Mouse (Mus musculus): ENCODE data around the gene Ly6g5c. TPM values are rescaled to one million over a fixed set of nuclear protein-coding genes. Genes with fewer than 3 reads are reported as not detected.

The Ly6g5c gene
- polyA plus RNA-seq, 1 experiment from 2014 or later, result not detected

- ATAC-seq (ENCODE audit: low FRiP score, low read depth), result no peak
- no peaks in the 10 kb centered on the region for H3K9me3 ChIP-seq
- no peaks in the 10 kb centered on the region for H3K4me1 ChIP-seq
- WGBS, result 76% methylated on average over 3 of the region's 3 CpGs
- H3K4me3 ChIP-seq, result no peak overlapping the region
- no peaks in the 10 kb centered on the region for H3K27me3 ChIP-seq (replicated peaks)
- H3K9ac ChIP-seq, result no peak overlapping the region
- no peak overlapping the region for H3K27ac ChIP-seq
- no peaks in the 10 kb centered on the region for H3K36me3 ChIP-seq
- H3K4me2 ChIP-seq (replicated peaks), result no peak overlapping the region
These were observed 24.1 kb upstream of the Ly6g5c start for GRCm38 (mm10) chr17:35083929-35084497.

DNA sequence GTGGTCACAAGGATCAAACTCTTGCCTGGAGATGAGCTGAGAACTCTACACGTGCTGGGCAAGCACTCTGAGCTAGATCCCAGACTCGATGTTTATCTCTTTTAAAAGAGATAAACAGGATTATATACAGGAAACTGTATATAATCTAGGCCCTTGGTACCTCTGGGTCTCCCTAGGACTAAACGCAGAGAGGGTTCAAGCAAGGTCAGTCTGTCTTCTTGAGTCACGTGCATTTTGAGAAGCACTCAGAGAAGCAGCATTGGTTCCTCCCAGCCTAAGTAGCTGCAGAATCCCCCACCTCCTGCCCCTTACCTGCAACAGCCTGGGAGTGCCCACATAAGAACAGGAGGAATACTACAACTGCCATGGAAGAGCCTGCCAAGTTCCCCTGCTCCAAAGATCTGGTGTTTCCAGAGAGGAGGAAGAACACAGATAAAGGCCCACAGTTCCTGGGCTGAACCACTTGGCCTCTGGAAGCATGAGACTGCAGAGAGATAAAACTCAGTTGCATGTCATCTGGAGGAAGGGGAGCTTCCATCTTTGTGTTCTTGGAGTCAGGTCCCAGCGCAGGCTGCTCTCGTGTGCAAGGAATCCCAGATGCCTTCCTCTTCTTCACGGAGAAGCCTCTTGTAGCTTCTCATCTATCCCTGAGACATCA is 22.7 kb upstream of the Ly6g5c start, which contains the start of gene Ly6g6f:
Gene Ly6g6f, minus strand, starts transcription at position 403 of the 658 bp plus-strand sequence.
- H3K9ac ChIP-seq, result no peak within 1 kb of the TSS
- no peaks in the 10 kb centered on the region for H3K9me3 ChIP-seq
- no peaks in the 10 kb centered on the region for H3K36me3 ChIP-seq
- no peak within 1 kb of the TSS for H3K4me2 ChIP-seq (replicated peaks)
- WGBS, result 81% methylated on average over 7 of the region's 7 CpGs
- peaks cover 8% of the 10 kb centered on the region for H3K4me1 ChIP-seq
- H3K27me3 ChIP-seq (replicated peaks), result no peaks in the 10 kb centered on the region
- no peak within 1 kb of the TSS for H3K4me3 ChIP-seq
- no peak for ATAC-seq (ENCODE audit: low FRiP score, low read depth)
- no peak within 1 kb of the TSS for H3K27ac ChIP-seq

DNA sequence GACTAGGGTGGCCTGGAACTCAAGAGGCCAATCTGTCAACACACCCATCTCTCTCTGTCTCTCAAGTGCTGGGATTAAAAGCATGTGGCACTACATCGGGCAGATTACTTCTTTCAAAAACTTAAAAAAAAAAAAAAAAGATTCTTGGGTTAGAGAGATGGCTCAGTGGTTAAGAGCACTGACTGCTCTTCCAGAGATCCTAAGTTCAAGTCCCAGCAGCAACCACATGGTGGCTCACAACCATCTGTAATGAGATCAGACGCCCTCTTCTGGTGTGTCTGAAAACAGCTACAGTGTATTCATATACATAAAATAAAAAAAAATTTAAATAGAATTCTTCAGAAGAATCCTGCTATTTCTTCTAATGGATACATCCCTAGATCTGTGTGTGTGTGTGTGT is 19.9 kb upstream of the Ly6g5c start:
- H3K27me3 ChIP-seq (replicated peaks), result no peaks in the 10 kb centered on the region
- WGBS, result 55% methylated on average over 2 of the region's 2 CpGs

GRCm38 (mm10) chr17:35088825-35089644 is 19.0 kb upstream of the Ly6g5c start, which contains the start of gene Abhd16a:
Gene Abhd16a, plus strand, starts transcription at chr17:35089263.
- 3% methylated on average over 67 of the region's 67 CpGs for WGBS
- Histone ChIP-seq H3K27me3 (replicated peaks) (no peaks in the 10 kb centered on the region), H3K4me3 (peak within 1 kb of the TSS; percentile 61), H3K4me2 (replicated peaks) (peak within 1 kb of the TSS; percentile 66), H3K9me3 (no peaks in the 10 kb centered on the region), H3K4me1 (peaks cover 14% of the 10 kb centered on the region), H3K27ac (peak within 1 kb of the TSS; percentile 87), H3K36me3 (peaks cover 27% of the 10 kb centered on the region), H3K9ac (peak within 1 kb of the TSS; percentile 88)
- ATAC-seq (ENCODE audit: low FRiP score, low read depth), result peak; percentile 98

More for the DNA sequence above, 19.9 kb upstream of the Ly6g5c start:
- Histone ChIP-seq H3K9me3 (no peaks in the 10 kb centered on the region), H3K9ac (no peak overlapping the region), H3K4me1 (peaks cover 14% of the 10 kb centered on the region), H3K4me3 (no peak overlapping the region), H3K27ac (no peak overlapping the region), H3K36me3 (peaks cover 19% of the 10 kb centered on the region), H3K4me2 (replicated peaks) (no peak overlapping the region)
- no peak for ATAC-seq (ENCODE audit: low FRiP score, low read depth)

DNA sequence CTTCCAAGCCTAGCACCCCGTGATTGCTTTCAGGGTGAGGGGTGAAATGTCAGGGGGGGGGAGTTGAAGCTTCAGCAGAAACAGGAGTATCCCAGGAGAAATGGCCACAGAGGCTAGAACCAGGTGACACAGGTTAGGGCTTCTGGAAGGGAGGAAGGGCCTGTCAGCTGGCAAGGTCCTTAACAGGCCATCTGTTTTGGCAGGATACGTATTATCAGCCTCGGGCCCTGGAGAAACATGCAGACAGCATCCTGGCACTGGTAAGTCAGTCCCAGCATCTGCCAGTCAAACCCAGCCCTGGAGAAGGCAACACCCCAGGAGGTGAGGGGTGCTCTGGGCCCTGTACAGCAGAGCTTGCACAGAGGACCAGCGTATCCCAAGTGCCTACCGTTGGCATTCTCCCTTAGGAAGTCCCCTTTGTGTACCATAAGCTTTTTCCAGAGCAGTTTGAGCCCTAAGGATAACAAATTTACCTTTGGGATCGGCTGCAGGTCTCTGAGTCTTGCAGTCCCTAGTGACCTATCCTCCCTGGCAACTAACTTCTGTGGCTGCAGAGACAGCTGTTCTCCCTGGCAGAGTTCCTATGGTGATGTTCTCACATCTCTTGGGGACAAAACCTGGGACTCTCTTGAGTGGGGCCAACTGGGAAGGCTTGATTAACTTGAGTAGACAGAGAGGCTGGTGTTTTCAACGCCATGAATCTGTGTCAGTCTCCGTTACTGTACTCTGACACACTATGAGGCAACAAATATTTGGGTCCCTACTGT is 17.7 kb upstream of the Ly6g5c start:
- Histone ChIP-seq H3K27ac (peak overlapping the region; percentile 32; the same call in 1 of the 2 replicates), H3K36me3 (peaks cover 39% of the 10 kb centered on the region), H3K4me1 (peaks cover 14% of the 10 kb centered on the region), H3K4me2 (replicated peaks) (peak overlapping the region; percentile 66), H3K9ac (peak overlapping the region; percentile 88), H3K4me3 (peak overlapping the region; percentile 61), H3K27me3 (replicated peaks) (no peaks in the 10 kb centered on the region), H3K9me3 (no peaks in the 10 kb centered on the region)
- no peak for ATAC-seq (ENCODE audit: low FRiP score, low read depth)
- WGBS, result 72% methylated on average over 8 of the region's 8 CpGs

- WGBS, result 94% methylated on average over 14 of the region's 14 CpGs
- Histone ChIP-seq H3K4me3 (no peak overlapping the region), H3K36me3 (peaks cover 59% of the 10 kb centered on the region), H3K4me2 (replicated peaks) (no peak overlapping the region), H3K9ac (no peak overlapping the region), H3K27me3 (replicated peaks) (no peaks in the 10 kb centered on the region), H3K4me1 (peaks cover 14% of the 10 kb centered on the region), H3K27ac (no peak overlapping the region), H3K9me3 (no peaks in the 10 kb centered on the region)
- ATAC-seq (ENCODE audit: low FRiP score, low read depth), result no peak
These were observed 15.5 kb upstream of the Ly6g5c start for GRCm38 (mm10) chr17:35092403-35093198.

- peaks cover 12% of the 10 kb centered on the region for H3K4me1 ChIP-seq
- H3K4me3 ChIP-seq, result no peak overlapping the region
- H3K9ac ChIP-seq, result 0 out of 2 replicates have a peak overlapping the region, but pooled peaks have one; percentile 29
- no peaks in the 10 kb centered on the region for H3K27me3 ChIP-seq (replicated peaks)
- H3K27ac ChIP-seq, result no peak overlapping the region
- H3K9me3 ChIP-seq, result no peaks in the 10 kb centered on the region
- no peak for ATAC-seq (ENCODE audit: low FRiP score, low read depth)
- peaks cover 76% of the 10 kb centered on the region for H3K36me3 ChIP-seq
- no peak overlapping the region for H3K4me2 ChIP-seq (replicated peaks)
- WGBS, result 93% methylated on average over 15 of the region's 15 CpGs
These were observed 13.4 kb upstream of the Ly6g5c start for GRCm38 (mm10) chr17:35094475-35095365.

- Histone ChIP-seq H3K27me3 (replicated peaks) (no peaks in the 10 kb centered on the region), H3K4me2 (replicated peaks) (no peak overlapping the region), H3K9ac (no peak overlapping the region), H3K4me1 (no peaks in the 10 kb centered on the region), H3K9me3 (no peaks in the 10 kb centered on the region), H3K27ac (no peak overlapping the region), H3K36me3 (peaks cover 91% of the 10 kb centered on the region), H3K4me3 (no peak overlapping the region)
- no peak for ATAC-seq (ENCODE audit: low FRiP score, low read depth)
- WGBS, result 85% methylated on average over 12 of the region's 12 CpGs
These were observed 11.5 kb upstream of the Ly6g5c start for GRCm38 (mm10) chr17:35096597-35096996.

DNA sequence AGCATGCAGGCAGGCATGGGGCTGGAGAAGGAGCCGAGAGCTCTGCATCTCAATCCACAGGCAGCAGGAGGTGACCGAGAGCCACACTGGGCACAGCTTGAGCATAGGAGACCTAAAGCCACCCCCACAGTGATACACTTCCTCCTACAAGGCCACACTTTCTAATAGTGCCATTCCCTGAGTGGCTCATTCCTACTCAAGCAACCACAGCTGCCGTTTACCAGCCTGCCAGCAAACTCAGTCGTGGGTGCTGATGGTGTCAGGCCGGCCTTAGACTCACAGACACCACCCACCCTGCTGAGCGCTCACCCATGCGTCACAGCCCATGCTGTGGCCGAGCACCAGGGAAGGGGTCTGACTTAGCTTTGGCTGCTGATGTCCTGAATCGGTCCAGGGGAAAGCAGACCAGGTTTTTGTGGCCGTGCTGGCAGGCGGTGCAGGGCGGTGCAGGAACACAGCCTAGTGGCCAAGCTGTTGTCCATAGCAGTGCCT is 10.9 kb upstream of the Ly6g5c start:
- WGBS, result 86% methylated on average over 12 of the region's 12 CpGs
- H3K4me2 ChIP-seq (replicated peaks), result no peak overlapping the region
- H3K27me3 ChIP-seq (replicated peaks), result no peaks in the 10 kb centered on the region
- no peaks in the 10 kb centered on the region for H3K9me3 ChIP-seq
- H3K9ac ChIP-seq, result no peak overlapping the region
- H3K4me1 ChIP-seq, result no peaks in the 10 kb centered on the region
- H3K36me3 ChIP-seq, result peaks cover 91% of the 10 kb centered on the region
- ATAC-seq (ENCODE audit: low FRiP score, low read depth), result no peak
- H3K27ac ChIP-seq, result no peak overlapping the region
- no peak overlapping the region for H3K4me3 ChIP-seq

DNA sequence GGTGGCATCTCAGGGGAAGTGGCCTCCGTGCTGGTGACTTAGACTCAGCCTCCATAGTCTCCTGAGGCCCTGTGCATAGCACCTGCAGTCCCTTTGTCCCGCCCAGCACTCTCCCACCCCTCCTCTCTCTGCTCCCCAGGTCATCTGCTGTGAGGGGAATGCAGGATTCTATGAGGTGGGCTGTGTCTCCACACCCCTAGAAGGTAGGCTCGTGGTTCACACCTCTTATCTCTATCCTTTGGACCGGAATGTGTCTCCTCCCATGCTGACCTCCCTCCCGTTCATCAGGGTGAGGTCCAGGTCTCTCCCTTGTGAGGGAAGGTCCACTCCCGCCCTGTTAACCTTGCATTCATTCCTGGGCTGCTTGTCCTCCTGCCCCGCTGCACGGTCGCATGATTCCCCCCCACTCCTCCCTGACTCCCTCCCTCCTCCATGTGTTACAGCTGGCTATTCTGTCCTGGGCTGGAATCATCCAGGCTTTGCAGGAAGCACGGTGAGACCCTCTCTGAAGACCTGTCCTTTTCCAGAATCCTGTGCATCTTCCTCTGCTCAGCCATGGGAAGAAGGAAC is 7.8 kb upstream of the Ly6g5c start:
- Histone ChIP-seq H3K4me2 (replicated peaks) (no peak overlapping the region), H3K27ac (no peak overlapping the region), H3K9me3 (no peaks in the 10 kb centered on the region), H3K4me1 (no peaks in the 10 kb centered on the region), H3K27me3 (replicated peaks) (no peaks in the 10 kb centered on the region), H3K9ac (no peak overlapping the region), H3K36me3 (peaks cover 79% of the 10 kb centered on the region), H3K4me3 (no peak overlapping the region)
- WGBS, result 82% methylated on average over 10 of the region's 10 CpGs
- no peak for ATAC-seq (ENCODE audit: low FRiP score, low read depth)

All from neural tube, embryonic 12.5 days (tissue).